Mouse (Mus musculus) heart, postnatal 14 days (tissue): ENCODE measurements around the gene Ldlrap1. TPM values are rescaled to one million over a fixed set of nuclear protein-coding genes. Genes with fewer than 3 reads are reported as not detected.
"Not testable (repeated sequence)": the region's sequence is repeated elsewhere in the genome, so short reads cannot be mapped to it uniquely, and the experiment has no call there.

ENCODE experiments used
- DNase-seq, 2 experiments: peaks; one replicate each; pipeline ENCODE4 v3.0.0; 2021 to 2022
- intact Hi-C: fragments of 180-260 bp; cut with DNase I; formaldehyde crosslinking; loops from one replicate; pipeline ENCODE4 v1.15.1; 2025
- long read RNA-seq, 2 experiments: library from polyadenylated mRNA; stranded (forward); transcript quantifications; one replicate each; pipeline ENCODE4 v2.0.0; 2021
- total RNA-seq, 2 experiments: library from RNA; stranded (reverse); gene quantifications; 2 replicates each; pipeline ENCODE4 v1.2.3; 2021

The Ldlrap1 gene
- 10 to 100 TPM; 18.3 to 18.6 TPM for total RNA-seq
- long read RNA-seq, experiment 1, full-length matches to known transcripts: 27 of 33 reads
- long read RNA-seq, experiment 1, partial matches to known transcripts: 1 of 33 reads
- long read RNA-seq, experiment 1, other reads (novel, unspliced or antisense): 5 of 33 reads
- long read RNA-seq, experiment 2, full-length matches to known transcripts: 32 of 37 reads
- long read RNA-seq, experiment 2, partial matches to known transcripts: 1 of 37 reads
- long read RNA-seq, experiment 2, other reads (novel, unspliced or antisense): 4 of 37 reads

- intact Hi-C loops: no loop called here
- peak; percentile 91 to 93 for DNase-seq
Observed at GRCm38 (mm10) chr4:134767426-134768225, at the start of gene Ldlrap1. TSS of gene Ldlrap1 (minus strand) at chr4:134768024.

DNA sequence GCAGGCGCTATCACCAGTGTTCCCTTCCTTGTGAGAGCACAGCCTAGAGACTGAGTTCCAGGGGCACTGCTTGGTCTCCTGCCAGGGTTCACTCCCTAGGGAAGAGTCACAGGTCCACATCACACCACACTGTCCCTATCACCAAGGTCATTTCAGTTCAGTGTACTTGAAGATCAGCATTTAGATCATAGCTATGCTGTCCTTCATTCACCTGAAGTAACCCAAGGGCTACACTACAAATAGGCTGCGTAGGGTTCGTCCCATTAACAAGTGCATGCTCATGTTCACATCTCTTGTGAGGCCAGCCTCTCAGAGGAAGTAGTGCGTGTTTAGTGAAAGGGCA lies 46.4 kb upstream of the Ldlrap1 start:
- DNase-seq: peak in 1 of 2 experiments; percentile 38
- intact Hi-C loops: no loop called here

GRCm38 (mm10) chr4:134813406-134814228 lies 45.8 kb upstream of the Ldlrap1 start:
- intact Hi-C loops: no loop called here

DNA sequence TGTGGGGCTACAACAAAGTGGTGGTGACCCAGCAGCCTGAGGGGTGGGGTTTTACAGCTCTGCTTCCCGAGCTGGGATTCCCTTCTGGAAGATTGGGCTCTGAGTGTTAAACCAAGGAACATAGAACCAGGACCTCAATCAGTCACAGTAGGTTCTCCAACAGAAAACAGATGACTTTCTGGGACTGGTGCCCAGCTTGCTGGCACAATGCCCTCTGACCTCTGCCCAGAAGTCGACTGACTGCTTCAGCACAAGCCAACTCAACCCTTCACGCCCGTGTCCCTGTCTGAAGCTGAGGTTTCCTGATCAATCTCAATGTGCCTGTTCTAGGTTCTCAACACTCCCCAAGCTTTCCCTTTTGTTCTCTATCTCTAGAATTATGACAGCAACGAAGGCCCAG lies 36.9 kb upstream of the Ldlrap1 start:
- peak; percentile 82 to 89 for DNase-seq
- intact Hi-C loops: no loop called here

More at GRCm38 (mm10) chr4:134813406-134814228, 45.8 kb upstream of the Ldlrap1 start:
- DNase-seq: no peak

DNA sequence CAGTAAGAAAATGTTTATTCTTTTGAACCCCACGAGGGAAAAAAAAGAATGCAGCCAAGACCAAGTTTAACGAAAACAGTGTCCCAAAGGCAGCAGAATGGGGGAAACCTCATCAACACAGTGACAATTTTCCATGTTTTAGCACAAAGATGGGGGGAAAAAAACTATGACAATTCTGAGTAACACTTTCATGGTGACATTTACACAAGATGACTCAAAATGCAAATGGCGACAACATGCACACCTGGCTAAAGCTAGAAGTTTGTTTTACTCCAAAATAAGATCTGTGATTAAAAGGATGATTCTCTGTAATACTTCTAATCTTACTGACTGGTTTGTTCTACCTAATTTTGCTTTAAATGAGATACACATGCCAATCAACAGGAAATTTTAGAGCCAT lies 34.9 kb upstream of the Ldlrap1 start:
- no peak for DNase-seq
- intact Hi-C loops: no loop called here

DNA sequence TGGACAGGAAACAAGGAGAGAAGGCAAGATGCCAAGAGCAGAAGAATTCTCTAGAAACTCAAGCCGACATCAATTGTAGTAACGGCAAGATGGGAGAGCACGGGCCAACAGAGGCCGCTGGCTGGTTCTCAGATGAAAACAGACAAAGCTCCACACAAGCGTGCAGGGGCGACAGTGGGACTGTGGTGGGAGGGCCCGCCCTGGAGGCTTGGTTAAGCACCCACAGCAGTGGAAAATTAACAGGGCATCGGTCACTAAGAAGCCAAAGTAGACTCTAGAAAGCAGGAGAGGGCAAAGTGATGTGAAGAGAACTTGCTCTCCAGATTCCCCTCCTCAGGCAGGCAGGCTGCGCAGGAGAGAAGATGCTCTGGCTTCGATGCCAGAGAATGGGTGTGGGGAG lies 34.3 kb upstream of the Ldlrap1 start:
- intact Hi-C loops: no loop called here
- DNase-seq: no peak

DNA sequence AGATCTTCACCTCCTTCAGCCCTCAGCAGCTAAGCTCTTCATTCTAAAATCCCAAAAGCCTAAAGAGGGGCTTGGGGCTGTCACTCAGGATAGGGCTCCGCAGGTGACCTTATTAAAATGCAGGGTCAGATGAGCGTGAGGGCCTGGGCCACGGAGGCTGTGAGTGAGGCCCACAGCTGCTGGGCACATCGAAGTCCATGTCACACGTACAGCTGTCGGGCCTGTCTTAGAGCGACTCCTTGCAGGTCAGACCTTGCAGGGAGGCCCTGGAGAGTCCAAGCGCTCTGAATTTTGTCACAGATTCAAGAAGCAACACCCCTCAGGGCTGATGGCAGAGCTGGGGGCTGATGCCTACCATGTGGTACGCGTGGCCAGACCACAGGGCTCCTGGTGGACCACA lies 32.9 kb upstream of the Ldlrap1 start:
- intact Hi-C loops: no loop called here
- DNase-seq: no peak

DNA sequence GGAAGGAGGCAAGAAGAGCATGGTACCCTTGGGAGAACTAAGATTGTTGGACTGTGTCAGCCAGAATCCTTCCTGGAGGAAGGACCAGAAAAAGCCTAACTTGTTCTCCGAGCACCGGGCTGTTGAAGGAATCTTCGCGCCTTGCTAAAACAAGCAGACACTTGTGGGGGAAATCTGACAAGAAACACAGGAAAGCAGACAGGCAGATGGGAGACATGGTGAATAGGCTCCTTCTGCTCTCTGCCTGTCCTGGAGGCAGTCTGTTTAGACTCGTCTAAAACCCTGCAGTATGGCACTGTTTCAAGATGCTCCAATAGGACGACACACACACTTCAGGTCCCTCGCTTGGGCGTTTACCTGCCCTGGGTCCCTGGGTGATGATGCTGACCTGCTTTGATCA lies 32.3 kb upstream of the Ldlrap1 start:
- intact Hi-C loops: no loop called here

DNA sequence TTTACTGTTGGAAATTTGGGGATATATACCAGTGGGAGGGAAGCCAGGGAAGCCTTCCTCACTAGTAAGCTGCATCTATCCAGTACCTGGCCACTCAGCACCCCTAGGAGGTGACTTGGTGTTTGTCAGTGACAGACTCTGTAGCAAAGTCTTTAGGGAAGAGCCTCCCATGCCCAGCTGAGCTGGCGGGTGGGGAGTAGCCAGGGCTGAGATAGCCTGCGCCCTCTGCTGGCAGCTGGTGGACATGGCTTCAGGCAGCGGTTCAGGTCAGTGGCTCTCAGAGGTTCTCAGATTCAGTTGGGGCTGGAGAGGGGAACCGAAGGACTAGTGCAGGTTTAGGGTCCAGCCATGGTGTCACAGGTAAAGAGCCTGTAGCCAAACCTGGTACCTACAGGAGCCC lies 31.4 kb upstream of the Ldlrap1 start:
- DNase-seq: peak; percentile 81 to 84
- intact Hi-C loops: loop anchor here (5.0 kb wide), 1 partner anchor 257 kb away; no protein-coding TSS in a partner anchor

More for the DNA sequence above, 32.3 kb upstream of the Ldlrap1 start:
- no peak for DNase-seq

DNA sequence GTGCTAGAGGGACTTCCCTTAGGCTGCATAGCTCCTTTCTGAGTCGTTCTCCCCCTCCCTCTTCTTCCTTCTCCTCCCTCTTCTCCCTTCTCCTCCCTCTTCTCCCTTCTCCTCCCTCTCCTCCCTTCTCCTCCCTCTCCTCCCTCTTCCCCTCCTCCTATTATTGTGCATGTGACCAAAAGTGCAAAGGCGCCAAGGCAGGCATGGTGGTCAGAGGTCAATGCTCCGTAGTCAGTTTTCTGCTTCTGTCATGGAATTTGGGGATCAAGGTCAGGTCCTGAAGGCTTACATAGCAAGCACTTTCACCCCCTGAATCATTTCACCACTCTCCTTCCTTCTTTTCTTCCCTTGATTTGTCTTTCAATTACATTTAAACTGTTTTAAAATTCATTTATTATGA lies 31.0 kb upstream of the Ldlrap1 start:
- intact Hi-C loops: loop anchor here (5.0 kb wide), 1 partner anchor 257 kb away; no protein-coding TSS in a partner anchor

DNA sequence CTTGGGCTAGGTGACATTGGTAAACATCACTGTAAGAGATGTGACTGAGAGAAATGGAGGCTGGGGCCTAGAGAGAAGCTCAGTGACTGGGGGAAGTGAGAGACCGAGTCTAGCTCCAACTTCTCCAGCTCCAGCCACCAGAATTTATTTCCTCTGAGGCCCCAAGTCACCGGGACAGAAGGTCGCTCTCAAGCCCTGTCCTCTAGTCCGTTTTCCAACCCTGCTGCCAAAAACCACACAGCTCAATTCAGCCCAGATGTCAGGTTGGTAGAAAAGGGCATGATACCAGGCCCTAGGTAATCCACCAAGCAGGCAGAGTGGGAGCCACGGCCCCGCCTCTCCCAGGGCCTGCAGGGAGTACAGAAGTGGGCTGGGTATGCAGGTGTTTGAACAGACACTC lies 29.8 kb upstream of the Ldlrap1 start:
- DNase-seq: no peak
- intact Hi-C loops: loop anchor here (5.0 kb wide), 1 partner anchor 255 kb away; no protein-coding TSS in a partner anchor

More for the DNA sequence above, 31.0 kb upstream of the Ldlrap1 start:
- no peak for DNase-seq

DNA sequence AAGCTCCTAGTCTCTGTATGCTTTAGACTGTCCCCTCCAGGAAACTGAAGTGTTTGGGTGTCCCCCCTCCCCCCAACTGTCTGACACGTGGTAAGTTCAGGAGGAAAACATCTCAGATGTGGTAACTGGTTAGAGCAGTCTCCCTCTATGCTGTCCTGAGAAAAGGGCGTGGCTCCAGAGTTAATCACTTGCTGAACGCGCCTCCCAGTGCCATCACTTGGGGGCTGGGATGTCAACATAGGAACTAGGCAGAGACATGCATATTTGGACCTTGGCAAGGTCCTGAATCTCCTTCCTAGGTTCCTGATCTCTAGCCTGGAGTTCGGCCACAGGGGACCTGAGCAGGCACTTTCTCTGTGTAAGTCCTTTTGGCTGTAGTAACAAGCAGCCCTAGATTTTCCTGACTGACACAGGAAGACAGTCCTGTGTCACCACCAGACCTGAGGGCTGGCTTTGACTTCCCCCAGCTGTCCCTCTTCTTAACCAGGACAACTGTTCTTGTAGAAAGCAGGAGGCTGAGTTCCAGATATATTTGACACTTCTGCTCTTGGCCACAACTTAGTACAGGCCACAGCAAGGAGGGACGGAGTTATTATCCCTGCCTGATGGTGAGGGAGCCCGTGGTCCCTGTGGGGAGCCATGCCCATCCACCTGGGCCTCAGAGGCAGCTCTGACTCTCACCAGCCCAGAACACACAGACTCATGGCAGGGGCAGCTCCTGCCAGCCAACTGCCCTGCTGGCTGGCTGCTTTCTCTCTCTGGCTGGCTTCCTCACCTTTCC lies 28.9 kb upstream of the Ldlrap1 start:
- intact Hi-C loops: loop anchor here (5.0 kb wide), 1 partner anchor 254 kb away; no protein-coding TSS in a partner anchor
- DNase-seq: no peak

DNA sequence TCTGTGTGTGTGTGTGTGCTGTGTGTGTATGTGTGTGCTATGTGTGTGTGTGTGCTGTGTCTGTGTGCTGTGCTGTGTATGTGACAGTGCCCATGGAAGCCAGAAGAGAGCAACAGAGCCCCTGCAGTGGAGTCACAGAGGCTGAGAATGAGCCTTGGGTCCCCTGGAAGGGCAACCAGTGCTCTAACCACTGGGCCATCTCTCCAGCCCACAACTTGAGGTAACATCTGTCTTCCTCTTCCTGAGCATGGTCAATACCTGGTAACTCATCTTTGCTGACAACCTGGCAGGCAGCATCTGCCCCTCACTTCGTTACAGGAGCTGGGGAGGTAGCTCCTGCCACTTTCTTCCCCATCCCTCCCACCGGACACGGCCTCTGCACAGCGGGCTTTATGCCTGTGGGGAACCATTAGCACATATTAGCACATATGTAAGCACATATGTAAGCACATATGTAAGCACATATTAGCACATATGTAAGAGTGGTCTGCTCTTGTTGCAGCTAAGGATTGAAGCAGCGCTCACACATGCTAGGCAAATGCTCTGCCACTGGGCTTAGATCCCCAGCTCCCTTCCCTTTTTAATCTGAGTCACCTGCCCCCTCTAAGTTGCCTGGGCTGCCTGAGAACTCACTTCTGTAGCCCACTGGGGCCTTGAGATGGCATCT lies 28.1 kb upstream of the Ldlrap1 start:
- intact Hi-C loops: loop anchor here (5.0 kb wide), 1 partner anchor 254 kb away; no protein-coding TSS in a partner anchor
- no peak for DNase-seq

- DNase-seq: not testable (repeated sequence)
- intact Hi-C loops: loop anchor here (5.0 kb wide), 2 partner anchors 233 to 253 kb away; no protein-coding TSS in a partner anchor
Observed at GRCm38 (mm10) chr4:134794959-134795358, 27.1 kb upstream of the Ldlrap1 start.

GRCm38 (mm10) chr4:134793213-134793956 lies 25.6 kb upstream of the Ldlrap1 start:
- intact Hi-C loops: loop anchor here (2.0 to 5.0 kb wide), 3 partner anchors 41 to 231 kb away; no protein-coding TSS in a partner anchor
- DNase-seq: peak; percentile 68 to 72

- intact Hi-C loops: loop anchor here (2.0 to 5.0 kb wide), 3 partner anchors 39 to 229 kb away; no protein-coding TSS in a partner anchor
- DNase-seq: no peak
Observed at GRCm38 (mm10) chr4:134791731-134792130, 23.9 kb upstream of the Ldlrap1 start.

- DNase-seq: no peak
- intact Hi-C loops: loop anchor here (5.0 kb wide), 1 partner anchor 80 kb away; no protein-coding TSS in a partner anchor
Observed at GRCm38 (mm10) chr4:134786946-134787345, 19.1 kb upstream of the Ldlrap1 start.

- intact Hi-C loops: loop anchor here (5.0 kb wide), 1 partner anchor 83 kb away; no protein-coding TSS in a partner anchor
- DNase-seq: peak in 1 of 2 experiments; percentile 43
Observed at GRCm38 (mm10) chr4:134784701-134785100, 16.9 kb upstream of the Ldlrap1 start.
